Mouse (Mus musculus): ENCODE data around the gene Trpc4ap. TPM values are rescaled to one million over a fixed set of nuclear protein-coding genes. Genes with fewer than 3 reads are reported as not detected.

Gene Trpc4ap
- polyA plus RNA-seq, 1 experiment from 2014 or later: 113 TPM

DNA sequence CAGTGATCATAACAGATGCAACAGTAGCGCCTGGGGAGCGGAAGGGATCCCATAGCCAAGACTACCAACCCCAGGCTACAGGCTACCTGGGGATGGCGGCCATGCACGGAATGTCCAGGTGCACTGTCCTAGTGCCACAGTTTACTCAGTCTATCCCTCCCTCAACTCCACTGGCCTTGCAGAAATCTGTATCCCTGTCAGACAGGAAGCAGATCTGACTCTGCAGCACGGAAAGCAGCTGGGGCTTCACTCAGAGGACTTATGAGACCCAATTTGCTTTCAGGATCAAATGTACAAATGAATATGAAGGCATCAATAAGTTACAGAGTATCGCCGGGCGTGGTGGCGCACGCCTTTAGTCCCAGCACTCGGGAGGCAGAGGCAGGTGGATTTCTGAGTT lies 4.4 kb downstream of the Trpc4ap start:
- no peaks in the 10 kb centered on the region for H3K27me3 ChIP-seq (replicated peaks)
- H3K4me1 ChIP-seq (replicated peaks): peaks cover 11% of the 10 kb centered on the region
- ATAC-seq: no peak
- H3K27ac ChIP-seq: no peak overlapping the region
- no peak overlapping the region for H3K4me2 ChIP-seq (replicated peaks)
- H3K36me3 ChIP-seq: no peaks in the 10 kb centered on the region
- 90% methylated on average over 11 of the region's 11 CpGs for WGBS
- H3K9me3 ChIP-seq: no peaks in the 10 kb centered on the region
- no peak overlapping the region for H3K9ac ChIP-seq
- no peak overlapping the region for H3K4me3 ChIP-seq (replicated peaks)

DNA sequence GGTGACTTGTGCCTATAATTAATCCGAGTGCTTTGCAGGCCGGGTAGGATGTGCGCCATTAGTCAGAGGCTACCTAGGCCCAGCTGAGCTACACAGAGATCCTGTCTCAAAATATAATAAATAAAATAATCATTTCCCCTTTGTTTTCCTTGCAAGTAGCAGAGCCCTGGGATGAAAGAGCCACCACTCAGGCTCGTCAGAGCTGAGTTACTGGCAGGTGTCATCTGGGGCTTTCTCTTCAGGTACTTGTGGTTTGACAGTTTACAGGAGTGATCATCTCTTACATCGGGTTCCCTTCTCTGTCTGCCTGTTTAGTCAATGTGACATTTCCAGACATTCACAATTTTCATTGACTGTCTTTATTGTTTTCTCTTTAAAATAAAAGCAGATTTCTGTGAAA lies 5.6 kb downstream of the Trpc4ap start:
- no peaks in the 10 kb centered on the region for H3K9me3 ChIP-seq
- H3K9ac ChIP-seq: no peak overlapping the region
- H3K4me1 ChIP-seq (replicated peaks): peaks cover 11% of the 10 kb centered on the region
- no peaks in the 10 kb centered on the region for H3K36me3 ChIP-seq
- H3K4me2 ChIP-seq (replicated peaks): no peak overlapping the region
- no peak for ATAC-seq
- no peak overlapping the region for H3K27ac ChIP-seq
- H3K27me3 ChIP-seq (replicated peaks): no peaks in the 10 kb centered on the region
- no peak overlapping the region for H3K4me3 ChIP-seq (replicated peaks)
- 84% methylated on average over 5 of the region's 5 CpGs for WGBS

DNA sequence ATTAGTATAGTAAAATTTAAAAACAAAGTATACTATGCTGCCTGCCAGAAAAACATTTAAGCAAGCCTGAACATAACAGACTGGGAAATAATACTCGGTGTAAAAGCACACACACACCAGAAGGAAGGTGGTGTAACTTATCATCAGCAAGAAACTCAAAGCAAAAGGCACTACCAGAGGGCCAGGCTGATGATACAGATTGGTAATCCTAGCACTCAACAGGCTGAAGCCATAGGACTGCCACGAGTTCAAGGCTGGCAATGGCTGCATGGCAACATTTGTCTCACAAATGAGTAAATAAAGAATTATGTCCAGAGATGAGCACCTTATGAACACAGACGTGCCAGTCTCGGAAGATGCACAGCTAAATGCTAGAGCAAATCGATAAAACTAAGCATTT lies 8.4 kb downstream of the Trpc4ap start:
- no peaks in the 10 kb centered on the region for H3K27me3 ChIP-seq (replicated peaks)
- H3K4me2 ChIP-seq (replicated peaks): no peak overlapping the region
- H3K9ac ChIP-seq: no peak overlapping the region
- 0 out of 2 replicates have a peak, but pooled peaks cover 2% of the 10 kb centered on the region for H3K4me1 ChIP-seq (replicated peaks)
- ATAC-seq: no peak
- 92% methylated on average over 5 of the region's 5 CpGs for WGBS
- H3K27ac ChIP-seq: no peak overlapping the region
- H3K9me3 ChIP-seq: no peaks in the 10 kb centered on the region
- no peaks in the 10 kb centered on the region for H3K36me3 ChIP-seq
- no peak overlapping the region for H3K4me3 ChIP-seq (replicated peaks)

GRCm38 (mm10) chr2:155683137-155683536 lies 9.0 kb downstream of the Trpc4ap start:
- Histone ChIP-seq H3K4me3 (replicated peaks) (no peak overlapping the region), H3K27ac (no peak overlapping the region), H3K4me2 (replicated peaks) (no peak overlapping the region), H3K36me3 (no peaks in the 10 kb centered on the region), H3K4me1 (replicated peaks) (0 out of 2 replicates have a peak, but pooled peaks cover 2% of the 10 kb centered on the region), H3K27me3 (replicated peaks) (no peaks in the 10 kb centered on the region), H3K9me3 (no peaks in the 10 kb centered on the region), H3K9ac (no peak overlapping the region)
- ATAC-seq: no peak
- 63% methylated on average over 3 of the region's 3 CpGs for WGBS

DNA sequence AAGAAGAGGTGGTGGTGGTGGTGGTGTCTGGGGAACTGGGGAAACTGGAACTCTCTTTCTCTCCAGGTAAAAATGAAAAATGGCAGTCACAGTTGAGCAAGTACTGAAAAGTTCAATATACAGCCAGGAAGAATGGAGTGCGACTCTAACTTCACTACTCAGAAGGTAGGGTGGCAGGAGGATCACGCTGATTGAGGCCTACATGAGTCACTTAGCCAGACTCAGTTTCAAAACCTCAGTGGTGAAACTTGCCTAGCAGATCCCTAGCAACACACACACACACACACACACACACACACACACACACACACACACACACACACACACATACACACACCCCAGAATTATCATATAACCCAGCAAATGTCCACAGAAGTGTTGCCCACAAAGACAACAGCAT lies 10.3 kb downstream of the Trpc4ap start:
- Histone ChIP-seq H3K27me3 (replicated peaks) (no peaks in the 10 kb centered on the region), H3K4me3 (replicated peaks) (no peak overlapping the region), H3K4me1 (replicated peaks) (0 out of 2 replicates have a peak, but pooled peaks cover 2% of the 10 kb centered on the region), H3K9me3 (no peaks in the 10 kb centered on the region), H3K27ac (no peak overlapping the region), H3K9ac (no peak overlapping the region), H3K4me2 (replicated peaks) (no peak overlapping the region), H3K36me3 (no peaks in the 10 kb centered on the region)
- WGBS: 93% methylated on average over 2 of the region's 2 CpGs
- ATAC-seq: no peak

GRCm38 (mm10) chr2:155681194-155681593 lies 11.0 kb downstream of the Trpc4ap start:
- 71% methylated on average over 8 of the region's 8 CpGs for WGBS
- H3K27ac ChIP-seq: no peak overlapping the region
- no peak for ATAC-seq
- no peak overlapping the region for H3K4me2 ChIP-seq (replicated peaks)
- 0 out of 2 replicates have a peak, but pooled peaks cover 2% of the 10 kb centered on the region for H3K4me1 ChIP-seq (replicated peaks)
- H3K27me3 ChIP-seq (replicated peaks): no peaks in the 10 kb centered on the region
- no peak overlapping the region for H3K4me3 ChIP-seq (replicated peaks)
- H3K9ac ChIP-seq: no peak overlapping the region
- no peaks in the 10 kb centered on the region for H3K36me3 ChIP-seq
- no peaks in the 10 kb centered on the region for H3K9me3 ChIP-seq

- Histone ChIP-seq H3K4me2 (replicated peaks) (no peak overlapping the region), H3K27me3 (replicated peaks) (no peaks in the 10 kb centered on the region), H3K4me1 (replicated peaks) (0 out of 2 replicates have a peak, but pooled peaks cover 2% of the 10 kb centered on the region), H3K27ac (no peak overlapping the region), H3K9ac (no peak overlapping the region), H3K9me3 (no peaks in the 10 kb centered on the region), H3K36me3 (no peaks in the 10 kb centered on the region), H3K4me3 (replicated peaks) (no peak overlapping the region)
- ATAC-seq: no peak
- 65% methylated on average over 5 of the region's 5 CpGs for WGBS
These were observed 11.6 kb downstream of the Trpc4ap start for GRCm38 (mm10) chr2:155680591-155680990.

- no peak for ATAC-seq
- WGBS: 93% methylated on average over 4 of the region's 4 CpGs
- Histone ChIP-seq H3K36me3 (no peaks in the 10 kb centered on the region), H3K4me1 (replicated peaks) (0 out of 2 replicates have a peak, but pooled peaks cover 2% of the 10 kb centered on the region), H3K9ac (no peak overlapping the region), H3K27me3 (replicated peaks) (no peaks in the 10 kb centered on the region), H3K4me3 (replicated peaks) (no peak overlapping the region), H3K9me3 (no peaks in the 10 kb centered on the region), H3K4me2 (replicated peaks) (no peak overlapping the region), H3K27ac (no peak overlapping the region)
These were observed 12.5 kb downstream of the Trpc4ap start for GRCm38 (mm10) chr2:155679586-155680110.

DNA sequence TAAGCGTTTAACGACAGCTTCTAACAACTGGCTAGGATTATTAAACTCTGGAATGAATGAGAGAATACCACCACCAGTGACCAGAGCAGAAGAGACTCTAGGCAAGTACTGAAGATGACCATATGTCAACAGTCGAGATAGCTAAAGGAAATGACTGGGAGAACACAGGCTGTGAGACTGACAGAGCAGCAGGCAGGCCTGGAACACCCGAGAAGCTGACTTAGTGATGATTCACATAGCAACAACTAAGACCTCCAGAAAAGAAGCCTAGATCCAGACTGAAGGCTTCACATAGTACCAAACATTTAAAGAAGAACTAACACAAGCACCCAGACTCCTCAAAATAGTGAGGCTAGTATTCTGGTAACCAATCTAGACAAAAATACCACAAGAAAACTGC lies 17.1 kb downstream of the Trpc4ap start:
- no peaks in the 10 kb centered on the region for H3K27me3 ChIP-seq (replicated peaks)

GRCm38 (mm10) chr2:155673546-155673945 lies 18.6 kb downstream of the Trpc4ap start:
- ATAC-seq: peak; percentile 31; the same call in 1 of the 2 replicates
- WGBS: 31% methylated on average over 2 of the region's 2 CpGs

More for the DNA sequence above, 17.1 kb downstream of the Trpc4ap start:
- Histone ChIP-seq H3K4me3 (replicated peaks) (no peak overlapping the region), H3K4me2 (replicated peaks) (no peak overlapping the region), H3K9me3 (no peaks in the 10 kb centered on the region), H3K27ac (no peak overlapping the region), H3K36me3 (peaks cover 5% of the 10 kb centered on the region), H3K4me1 (replicated peaks) (no peaks in the 10 kb centered on the region), H3K9ac (no peak overlapping the region)
- 50% methylated on average over 4 of the region's 4 CpGs for WGBS
- ATAC-seq: no peak

GRCm38 (mm10) chr2:155671236-155671635 lies 20.9 kb downstream of the Trpc4ap start:
- no peak overlapping the region for H3K4me3 ChIP-seq (replicated peaks)
- no peak overlapping the region for H3K9ac ChIP-seq
- H3K9me3 ChIP-seq: no peaks in the 10 kb centered on the region
- H3K27ac ChIP-seq: no peak overlapping the region
- peaks cover 12% of the 10 kb centered on the region for H3K36me3 ChIP-seq
- no peaks in the 10 kb centered on the region for H3K4me1 ChIP-seq (replicated peaks)
- H3K27me3 ChIP-seq (replicated peaks): no peaks in the 10 kb centered on the region
- ATAC-seq: no peak
- WGBS: 71% methylated on average over 4 of the region's 4 CpGs
- H3K4me2 ChIP-seq (replicated peaks): no peak overlapping the region

More at GRCm38 (mm10) chr2:155673546-155673945, 18.6 kb downstream of the Trpc4ap start:
- Histone ChIP-seq H3K27me3 (replicated peaks) (no peaks in the 10 kb centered on the region), H3K9ac (no peak overlapping the region), H3K4me3 (replicated peaks) (no peak overlapping the region), H3K9me3 (no peaks in the 10 kb centered on the region), H3K4me1 (replicated peaks) (no peaks in the 10 kb centered on the region), H3K36me3 (peaks cover 7% of the 10 kb centered on the region), H3K4me2 (replicated peaks) (no peak overlapping the region), H3K27ac (no peak overlapping the region)

DNA sequence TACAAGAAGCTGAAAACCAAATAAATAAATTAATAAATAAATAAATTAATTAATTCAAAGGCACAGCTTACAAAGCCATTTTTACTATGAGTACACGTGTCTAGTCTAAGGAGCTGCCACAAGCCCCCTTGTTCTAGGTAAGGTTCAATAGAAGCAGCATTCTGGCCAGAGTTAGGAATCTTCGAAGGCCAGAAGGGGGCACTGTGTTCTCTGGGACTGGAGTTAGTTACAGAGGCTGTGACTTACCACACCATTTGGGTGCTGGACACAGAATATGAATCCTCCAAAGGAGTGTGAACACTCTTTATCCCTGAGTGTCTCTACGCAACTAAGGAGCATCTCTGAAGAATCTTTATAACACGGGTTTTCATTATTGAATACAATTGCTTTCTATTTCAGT lies 23.7 kb downstream of the Trpc4ap start:
- WGBS: 89% methylated on average over 4 of the region's 4 CpGs
- H3K36me3 ChIP-seq: peaks cover 18% of the 10 kb centered on the region
- no peaks in the 10 kb centered on the region for H3K4me1 ChIP-seq (replicated peaks)
- H3K9me3 ChIP-seq: no peaks in the 10 kb centered on the region
- H3K27me3 ChIP-seq (replicated peaks): no peaks in the 10 kb centered on the region
- H3K9ac ChIP-seq: no peak overlapping the region
- H3K4me3 ChIP-seq (replicated peaks): no peak overlapping the region
- no peak for ATAC-seq
- no peak overlapping the region for H3K4me2 ChIP-seq (replicated peaks)
- no peak overlapping the region for H3K27ac ChIP-seq

DNA sequence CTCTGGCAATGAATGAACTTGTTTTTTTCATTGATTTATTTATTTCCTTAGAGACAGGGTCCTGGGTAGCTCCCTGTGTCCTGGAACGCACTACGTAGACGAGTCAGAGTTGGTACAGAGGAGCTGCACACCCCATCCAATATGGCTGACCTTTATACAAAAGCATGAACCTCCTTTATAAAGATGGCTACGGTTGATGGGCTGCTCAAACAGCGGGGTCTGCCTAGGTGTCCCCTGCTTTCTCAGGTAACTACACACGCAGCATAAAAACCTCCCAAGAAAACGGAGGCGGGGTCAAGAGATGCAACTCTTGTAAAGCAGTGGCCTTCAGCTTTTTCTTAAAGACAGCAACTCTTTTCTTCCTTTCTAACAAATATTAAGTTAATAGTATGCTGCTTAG lies 24.3 kb downstream of the Trpc4ap start:
- no peaks in the 10 kb centered on the region for H3K9me3 ChIP-seq
- no peak overlapping the region for H3K4me3 ChIP-seq (replicated peaks)
- WGBS: 97% methylated on average over 8 of the region's 8 CpGs
- no peak overlapping the region for H3K4me2 ChIP-seq (replicated peaks)
- H3K9ac ChIP-seq: no peak overlapping the region
- no peak for ATAC-seq
- H3K27ac ChIP-seq: no peak overlapping the region
- H3K27me3 ChIP-seq (replicated peaks): no peaks in the 10 kb centered on the region
- peaks cover 19% of the 10 kb centered on the region for H3K36me3 ChIP-seq
- H3K4me1 ChIP-seq (replicated peaks): no peaks in the 10 kb centered on the region

All from intestine, embryonic 15.5 days (tissue).